Mouse (Mus musculus) erythroblast, embryonic 14.5 days (primary cell): ENCODE results near the gene Dtx1.

Experiments used
- GATA1 ChIP-seq: IDR thresholded peaks from 2 replicates; pipeline ENCODE4 v1.6.1; 2012; ENCODE audit warnings: low read length, inconsistent platforms, mixed read lengths
- TAL1 ChIP-seq: IDR thresholded peaks from 3 replicates; pipeline ENCODE4 v1.6.1; 2012; ENCODE audit warnings: low read length, inconsistent platforms, mixed read lengths

DNA sequence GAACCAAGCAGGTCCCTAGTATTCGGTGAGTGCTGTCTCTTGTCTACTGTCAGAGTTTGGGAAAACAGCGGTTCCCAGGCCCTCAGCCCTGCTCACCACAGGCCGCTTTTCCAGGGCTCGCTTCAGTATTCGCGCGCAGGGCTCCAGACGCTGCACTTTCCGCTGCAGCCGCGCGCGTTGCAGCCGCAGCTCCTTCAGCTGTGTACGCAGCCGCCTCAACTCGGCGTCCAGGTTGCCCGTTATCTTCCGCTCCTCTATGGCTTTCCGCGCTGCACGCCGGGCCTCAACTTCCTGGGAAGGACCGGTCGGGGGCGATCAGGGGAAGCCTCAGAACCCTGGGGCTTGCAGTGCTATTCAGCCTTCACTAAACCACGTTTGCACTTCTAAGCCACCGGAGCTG lies 80.6 kb downstream of the Dtx1 start:
- TF ChIP-seq TAL1 (no peak), GATA1 (no peak)
